Mouse (Mus musculus) forebrain, embryonic 10.5 days (tissue): ENCODE results near the gene Hs6st3. TPM values are rescaled to one million over a fixed set of nuclear protein-coding genes. Genes with fewer than 3 reads are reported as not detected.

ENCODE experiments used
- DNase-seq: peaks from one replicate; pipeline ENCODE4 v3.0.0-alpha.2; 2017; ENCODE audit warnings: low spot score; ENCODE audit errors: extremely low spot score
- H3K27ac ChIP-seq: fragments of 300-500 bp; sonication (generic); 2 replicates; pipeline ENCODE4 v1.5.1; 2016; ENCODE audit warnings: mild to moderate bottlenecking
- H3K27me3 ChIP-seq: fragments of 300-500 bp; sonication (generic); 2 replicates; pipeline ENCODE4 v1.6.1; 2016; ENCODE audit warnings: mild to moderate bottlenecking; ENCODE audit not compliant: poor library complexity, severe bottlenecking
- H3K36me3 ChIP-seq: fragments of 300-500 bp; sonication (generic); replicated peaks from 2 replicates; pipeline ENCODE4 v1.6.1; 2016; ENCODE audit warnings: mild to moderate bottlenecking, moderate library complexity
- H3K4me1 ChIP-seq: fragments of 300-500 bp; sonication (generic); 2 replicates; pipeline ENCODE4 v1.6.1; 2016
- H3K4me3 ChIP-seq: fragments of 300-500 bp; sonication (generic); 2 replicates; pipeline ENCODE4 v1.5.1; 2016; ENCODE audit warnings: mild to moderate bottlenecking, moderate library complexity
- H3K9me3 ChIP-seq: fragments of 300-500 bp; sonication (generic); 2 replicates; pipeline ENCODE4 v1.6.1; 2016; ENCODE audit warnings: mild to moderate bottlenecking, moderate library complexity
- WGBS: fragments of 180-500 bp; shearing (Covaris S2); methylation state at CpG from one replicate; pipeline ENCODE4 v1.1.7; 2016; 5-methylcytosine and 5-hydroxymethylcytosine counted together
- polyA plus RNA-seq: library from polyadenylated mRNA; unstranded; fragments of >200 nt; fragmentation: Nextera tagmentation; extraction: Ambion mirVana; gene quantifications from 2 replicates; pipeline ENCODE4 v1.2.1, GENCODE M21; 2016

Hs6st3 gene
- polyA plus RNA-seq, 1 experiment from 2014 or later = not detected

- no peak for DNase-seq
- no peaks in the 10 kb centered on the region for H3K4me1 ChIP-seq
- H3K27ac ChIP-seq = no peak overlapping the region
- no peak overlapping the region for H3K4me3 ChIP-seq
- H3K27me3 ChIP-seq = no peaks in the 10 kb centered on the region
- WGBS = 89% methylated on average over 7 of the region's 7 CpGs
- H3K36me3 ChIP-seq = no peaks in the 10 kb centered on the region
- H3K9me3 ChIP-seq = no peaks in the 10 kb centered on the region
These were observed 231.9 kb downstream of the Hs6st3 start for GRCm38 (mm10) chr14:119370013-119370412.

- H3K27ac ChIP-seq = no peak overlapping the region
- WGBS = 78% methylated on average over 2 of the region's 2 CpGs
- H3K36me3 ChIP-seq = no peaks in the 10 kb centered on the region
- H3K4me3 ChIP-seq = no peak overlapping the region
- DNase-seq = no peak
- H3K4me1 ChIP-seq = no peaks in the 10 kb centered on the region
- peaks cover 7% of the 10 kb centered on the region; the same call in 1 of the 2 replicates for H3K9me3 ChIP-seq
- H3K27me3 ChIP-seq = no peaks in the 10 kb centered on the region
These were observed 241.2 kb downstream of the Hs6st3 start for GRCm38 (mm10) chr14:119379303-119379702.

GRCm38 (mm10) chr14:119401618-119402017 is 263.5 kb downstream of the Hs6st3 start:
- Histone ChIP-seq H3K36me3 (no peaks in the 10 kb centered on the region), H3K4me3 (no peak overlapping the region), H3K27ac (no peak overlapping the region), H3K4me1 (no peaks in the 10 kb centered on the region), H3K27me3 (no peaks in the 10 kb centered on the region), H3K9me3 (no peaks in the 10 kb centered on the region)
- DNase-seq = no peak
- WGBS = 96% methylated on average over 10 of the region's 10 CpGs

GRCm38 (mm10) chr14:119409334-119410050 is 271.4 kb downstream of the Hs6st3 start:
- DNase-seq = no peak
- Histone ChIP-seq H3K27ac (no peak overlapping the region), H3K9me3 (no peaks in the 10 kb centered on the region), H3K4me3 (no peak overlapping the region), H3K36me3 (no peaks in the 10 kb centered on the region), H3K27me3 (no peaks in the 10 kb centered on the region), H3K4me1 (0 out of 2 replicates have a peak, but pooled peaks cover 3% of the 10 kb centered on the region)
- 71% methylated on average over 11 of the region's 11 CpGs for WGBS

- Histone ChIP-seq H3K4me3 (no peak overlapping the region), H3K9me3 (no peaks in the 10 kb centered on the region), H3K4me1 (no peaks in the 10 kb centered on the region), H3K36me3 (no peaks in the 10 kb centered on the region), H3K27ac (no peak overlapping the region), H3K27me3 (no peaks in the 10 kb centered on the region)
- no peak for DNase-seq
- WGBS = 89% methylated on average over 5 of the region's 5 CpGs
These were observed 284.8 kb downstream of the Hs6st3 start for GRCm38 (mm10) chr14:119422894-119423293.

GRCm38 (mm10) chr14:119450471-119450870 is 312.3 kb downstream of the Hs6st3 start:
- WGBS = 24% methylated on average over 4 of the region's 4 CpGs
- Histone ChIP-seq H3K27ac (no peak overlapping the region), H3K4me1 (peaks cover 9% of the 10 kb centered on the region), H3K36me3 (no peaks in the 10 kb centered on the region), H3K27me3 (no peaks in the 10 kb centered on the region), H3K9me3 (no peaks in the 10 kb centered on the region), H3K4me3 (no peak overlapping the region)
- DNase-seq = no peak

- Histone ChIP-seq H3K27me3 (no peaks in the 10 kb centered on the region), H3K27ac (no peak overlapping the region), H3K9me3 (no peaks in the 10 kb centered on the region), H3K36me3 (no peaks in the 10 kb centered on the region), H3K4me3 (no peak overlapping the region), H3K4me1 (peaks cover 9% of the 10 kb centered on the region)
- DNase-seq = no peak
These were observed 313.5 kb downstream of the Hs6st3 start for GRCm38 (mm10) chr14:119451594-119451993.

GRCm38 (mm10) chr14:119452382-119452781 is 314.2 kb downstream of the Hs6st3 start:
- H3K4me1 ChIP-seq = peaks cover 9% of the 10 kb centered on the region
- H3K9me3 ChIP-seq = no peaks in the 10 kb centered on the region
- H3K36me3 ChIP-seq = no peaks in the 10 kb centered on the region
- no peak for DNase-seq
- no peak overlapping the region for H3K4me3 ChIP-seq
- no peaks in the 10 kb centered on the region for H3K27me3 ChIP-seq
- no peak overlapping the region for H3K27ac ChIP-seq

- 90% methylated on average over 3 of the region's 3 CpGs for WGBS
- Histone ChIP-seq H3K27ac (no peak overlapping the region), H3K27me3 (no peaks in the 10 kb centered on the region), H3K36me3 (no peaks in the 10 kb centered on the region), H3K4me3 (no peak overlapping the region), H3K9me3 (no peaks in the 10 kb centered on the region), H3K4me1 (peaks cover 9% of the 10 kb centered on the region)
- DNase-seq = no peak
These were observed 314.7 kb downstream of the Hs6st3 start for GRCm38 (mm10) chr14:119452797-119453196.

GRCm38 (mm10) chr14:119464308-119464707 is 326.2 kb downstream of the Hs6st3 start:
- 0 out of 2 replicates have a peak, but pooled peaks cover 4% of the 10 kb centered on the region for H3K4me1 ChIP-seq
- DNase-seq = no peak
- H3K9me3 ChIP-seq = no peaks in the 10 kb centered on the region
- WGBS = 84% methylated on average over 5 of the region's 5 CpGs
- H3K27me3 ChIP-seq = no peaks in the 10 kb centered on the region
- no peak overlapping the region for H3K27ac ChIP-seq
- no peaks in the 10 kb centered on the region for H3K36me3 ChIP-seq
- H3K4me3 ChIP-seq = no peak overlapping the region

- Histone ChIP-seq H3K27ac (no peak overlapping the region), H3K4me3 (no peak overlapping the region), H3K27me3 (no peaks in the 10 kb centered on the region), H3K9me3 (no peaks in the 10 kb centered on the region), H3K36me3 (no peaks in the 10 kb centered on the region), H3K4me1 (0 out of 2 replicates have a peak, but pooled peaks cover 4% of the 10 kb centered on the region)
- DNase-seq = no peak
- 95% methylated on average over 1 of the region's 1 CpGs for WGBS
These were observed 326.7 kb downstream of the Hs6st3 start for GRCm38 (mm10) chr14:119464883-119465282.

- Histone ChIP-seq H3K27ac (no peak overlapping the region), H3K9me3 (no peaks in the 10 kb centered on the region), H3K4me3 (no peak overlapping the region), H3K27me3 (no peaks in the 10 kb centered on the region), H3K4me1 (0 out of 2 replicates have a peak, but pooled peaks cover 4% of the 10 kb centered on the region), H3K36me3 (no peaks in the 10 kb centered on the region)
- DNase-seq = no peak
- 81% methylated on average over 5 of the region's 5 CpGs for WGBS
These were observed 328.9 kb downstream of the Hs6st3 start for GRCm38 (mm10) chr14:119466899-119467588.

GRCm38 (mm10) chr14:119476582-119476981 is 338.4 kb downstream of the Hs6st3 start:
- Histone ChIP-seq H3K27me3 (no peaks in the 10 kb centered on the region), H3K27ac (no peak overlapping the region), H3K9me3 (no peaks in the 10 kb centered on the region), H3K36me3 (no peaks in the 10 kb centered on the region), H3K4me1 (no peaks in the 10 kb centered on the region), H3K4me3 (no peak overlapping the region)
- 94% methylated on average over 9 of the region's 9 CpGs for WGBS
- DNase-seq = no peak
